Mouse (Mus musculus): ENCODE data around the gene Swt1.
"Not testable (repeated sequence)": the region's sequence is repeated elsewhere in the genome, so short reads cannot be mapped to it uniquely, and the experiment has no call there.

The Swt1 gene

GRCm38 (mm10) chr1:151366944-151367605 lies 61.2 kb downstream of the Swt1 start:
- DNase-seq, result no peak

- no peak for DNase-seq
Observed at GRCm38 (mm10) chr1:151359374-151359773, 68.9 kb downstream of the Swt1 start.

GRCm38 (mm10) chr1:151355994-151356393 lies 72.3 kb downstream of the Swt1 start:
- no peak for DNase-seq

- no peak for DNase-seq
Observed at GRCm38 (mm10) chr1:151352911-151353310, 75.3 kb downstream of the Swt1 start.

GRCm38 (mm10) chr1:151348293-151348692 lies 80.0 kb downstream of the Swt1 start:
- not testable (repeated sequence) for DNase-seq

- no peak for DNase-seq
Observed at GRCm38 (mm10) chr1:151346681-151347127, 81.6 kb downstream of the Swt1 start.

- no peak for DNase-seq
Observed at GRCm38 (mm10) chr1:151345863-151346195, 82.4 kb downstream of the Swt1 start.

- peak; percentile 95 for DNase-seq
Observed at GRCm38 (mm10) chr1:151345109-151345862, 83.0 kb downstream of the Swt1 start.

GRCm38 (mm10) chr1:151344283-151345108 lies 83.8 kb downstream of the Swt1 start, which contains the start of gene Ivns1abp:
Ivns1abp (plus strand) TSS chr1:151344477.
- peak; percentile 99 for DNase-seq

GRCm38 (mm10) chr1:151343571-151344282 lies 84.5 kb downstream of the Swt1 start:
- peak; percentile 29 for DNase-seq

- DNase-seq, result no peak
Observed at GRCm38 (mm10) chr1:151342968-151343367, 85.3 kb downstream of the Swt1 start.

- no peak for DNase-seq
Observed at GRCm38 (mm10) chr1:151342311-151342710, 85.9 kb downstream of the Swt1 start.

- DNase-seq, result no peak
Observed at GRCm38 (mm10) chr1:151341321-151342044, 86.8 kb downstream of the Swt1 start.

- no peak for DNase-seq
Observed at GRCm38 (mm10) chr1:151338941-151339340, 89.3 kb downstream of the Swt1 start.

- no peak for DNase-seq
Observed at GRCm38 (mm10) chr1:151338234-151338633, 90.0 kb downstream of the Swt1 start.

GRCm38 (mm10) chr1:151332819-151333218 lies 95.4 kb downstream of the Swt1 start:
- no peak for DNase-seq

GRCm38 (mm10) chr1:151329601-151330000 lies 98.7 kb downstream of the Swt1 start:
- DNase-seq, result no peak

- no peak for DNase-seq
Observed at GRCm38 (mm10) chr1:151328341-151329097, 99.7 kb downstream of the Swt1 start.

- DNase-seq, result no peak
Observed at GRCm38 (mm10) chr1:151325328-151325727, 102.9 kb downstream of the Swt1 start.

GRCm38 (mm10) chr1:151320408-151320807 lies 107.8 kb downstream of the Swt1 start:
- no peak for DNase-seq

GRCm38 (mm10) chr1:151319267-151319666 lies 109.0 kb downstream of the Swt1 start:
- DNase-seq, result no peak
